Mouse (Mus musculus): ENCODE measurements around the gene Naa25. TPM values are rescaled to one million over a fixed set of nuclear protein-coding genes. Genes with fewer than 3 reads are reported as not detected.

Gene Naa25
- polyA plus RNA-seq, 1 experiment from 2014 or later, result 14.2 TPM

DNA sequence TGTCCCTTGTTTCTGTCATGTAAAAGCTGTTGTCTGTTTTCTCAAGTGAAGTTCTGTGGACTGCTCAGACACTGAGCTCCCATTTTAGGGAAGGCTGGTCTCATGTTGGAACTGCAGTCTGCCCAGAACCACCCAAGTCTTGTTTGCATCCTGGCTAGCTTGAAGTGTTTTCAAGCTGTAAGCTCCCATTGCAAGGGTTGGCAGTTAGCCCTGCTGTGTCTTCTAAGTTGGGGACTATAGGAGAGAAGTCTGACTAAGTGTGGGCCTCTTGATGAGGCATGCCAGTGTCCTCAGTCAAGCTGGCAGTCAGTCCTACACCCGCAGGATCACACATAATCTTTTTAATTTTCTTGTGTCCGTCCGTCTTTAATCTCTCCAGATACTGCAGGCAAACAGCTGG is 31.2 kb downstream of the Naa25 start:
- 90% methylated on average over 3 of the region's 3 CpGs for WGBS
- TF ChIP-seq CTCF (IDR thresholded peaks at IDR 0.05; ENCODE audit: low read depth), result no peak
- H3K4me2 ChIP-seq (replicated peaks; ENCODE audit: low read depth), result no peak overlapping the region

DNA sequence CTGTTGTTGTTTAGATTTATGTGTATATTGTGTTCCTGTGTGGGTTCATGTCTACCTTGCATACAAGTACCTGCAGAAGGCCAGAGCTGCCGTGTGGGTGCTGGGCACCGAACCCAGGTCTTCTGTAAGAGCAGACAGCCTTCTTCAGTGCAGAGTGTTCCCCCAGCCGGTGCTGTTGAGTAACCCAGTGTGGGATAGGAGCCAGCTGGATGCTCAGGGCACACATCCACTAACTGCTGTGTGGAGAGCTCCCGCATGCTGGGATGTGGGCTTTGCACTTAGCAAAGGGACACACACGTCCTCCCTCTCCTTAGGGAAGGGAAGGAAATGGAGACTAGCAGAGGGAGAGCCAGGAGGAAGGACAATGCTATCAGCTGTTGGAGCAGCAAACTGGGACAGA is 40.4 kb downstream of the Naa25 start:
- H3K36me3 ChIP-seq (ENCODE audit: control insufficient read depth, insufficient read depth), result peaks cover 83% of the 10 kb centered on the region

More for the DNA sequence above, 31.2 kb downstream of the Naa25 start:
- H3K4me3 ChIP-seq (ENCODE audit: low read depth, low read length), result no peak overlapping the region
- no peak for ATAC-seq
- H3K36me3 ChIP-seq (ENCODE audit: control insufficient read depth, insufficient read depth), result peaks cover 95% of the 10 kb centered on the region
- H3K9ac ChIP-seq (ENCODE audit: low read depth, low read length), result no peak overlapping the region
- H3K9me3 ChIP-seq (ENCODE audit: control insufficient read depth), result no peaks in the 10 kb centered on the region
- no peaks in the 10 kb centered on the region for H3K4me1 ChIP-seq (replicated peaks; ENCODE audit: control insufficient read depth, insufficient read depth, low read length)
- H3K27me3 ChIP-seq (replicated peaks; ENCODE audit: control insufficient read depth, insufficient read depth, low read length), result no peaks in the 10 kb centered on the region
- H3K27ac ChIP-seq (ENCODE audit: low read depth, low read length), result no peak overlapping the region

DNA sequence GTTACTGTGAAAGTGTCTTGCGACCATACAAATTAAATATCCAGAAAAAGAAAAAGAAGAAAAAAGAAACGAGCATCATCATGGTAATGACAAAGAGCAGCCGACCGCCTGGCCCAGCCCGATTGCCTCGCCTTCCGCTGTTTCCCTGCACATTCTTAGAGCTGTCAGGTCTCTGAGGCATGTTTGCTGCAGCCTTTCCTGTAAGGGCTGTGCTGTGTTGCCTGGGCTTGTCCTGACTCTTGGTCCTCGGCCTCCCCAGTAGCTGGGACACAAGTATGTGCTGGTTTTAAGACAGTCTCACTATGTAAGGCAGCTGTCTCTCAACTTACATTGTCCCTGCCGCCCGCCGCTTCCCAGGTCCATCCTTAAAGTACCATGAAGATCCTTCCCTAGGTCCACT is 41.0 kb downstream of the Naa25 start:
- Histone ChIP-seq H3K4me1 (replicated peaks; ENCODE audit: control insufficient read depth, insufficient read depth, low read length) (no peaks in the 10 kb centered on the region), H3K27ac (ENCODE audit: low read depth, low read length) (peak overlapping the region; percentile 21; the same call in 1 of the 2 replicates), H3K36me3 (ENCODE audit: control insufficient read depth, insufficient read depth) (peaks cover 84% of the 10 kb centered on the region), H3K27me3 (replicated peaks; ENCODE audit: control insufficient read depth, insufficient read depth, low read length) (no peaks in the 10 kb centered on the region), H3K9me3 (ENCODE audit: control insufficient read depth) (no peaks in the 10 kb centered on the region), H3K4me3 (ENCODE audit: low read depth, low read length) (no peak overlapping the region), H3K9ac (ENCODE audit: low read depth, low read length) (no peak overlapping the region), H3K4me2 (replicated peaks; ENCODE audit: low read depth) (no peak overlapping the region)
- WGBS, result 94% methylated on average over 11 of the region's 11 CpGs
- ATAC-seq, result no peak
- TF ChIP-seq CTCF (IDR thresholded peaks at IDR 0.05; ENCODE audit: low read depth), result no peak

More for the DNA sequence above, 40.4 kb downstream of the Naa25 start:
- WGBS, result 79% methylated on average over 5 of the region's 5 CpGs
- peak overlapping the region; percentile 21; the same call in 1 of the 2 replicates for H3K27ac ChIP-seq (ENCODE audit: low read depth, low read length)
- no peak overlapping the region for H3K4me3 ChIP-seq (ENCODE audit: low read depth, low read length)
- no peak for TF ChIP-seq CTCF (IDR thresholded peaks at IDR 0.05; ENCODE audit: low read depth)
- no peak overlapping the region for H3K4me2 ChIP-seq (replicated peaks; ENCODE audit: low read depth)
- H3K9me3 ChIP-seq (ENCODE audit: control insufficient read depth), result no peaks in the 10 kb centered on the region
- H3K4me1 ChIP-seq (replicated peaks; ENCODE audit: control insufficient read depth, insufficient read depth, low read length), result no peaks in the 10 kb centered on the region
- no peaks in the 10 kb centered on the region for H3K27me3 ChIP-seq (replicated peaks; ENCODE audit: control insufficient read depth, insufficient read depth, low read length)
- H3K9ac ChIP-seq (ENCODE audit: low read depth, low read length), result no peak overlapping the region
- ATAC-seq, result no peak

DNA sequence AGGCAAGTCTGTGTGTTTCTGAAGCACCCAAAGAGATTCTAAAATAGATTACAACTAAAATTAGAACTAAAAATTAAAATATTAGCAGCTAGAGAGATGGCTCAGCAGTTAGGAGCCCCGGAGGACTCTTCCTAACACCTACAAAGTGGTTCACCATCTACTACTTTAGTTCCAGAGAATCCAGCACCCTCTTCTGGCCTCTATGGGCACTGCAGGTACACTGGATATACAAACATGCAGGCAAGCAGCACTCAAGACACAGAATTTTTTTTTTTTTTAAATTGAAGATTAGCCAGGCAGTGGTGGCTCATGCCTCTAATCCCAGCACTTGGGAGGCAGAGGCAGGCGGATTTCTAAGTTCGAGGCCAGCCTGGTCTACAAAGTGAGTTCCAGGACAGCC is 45.8 kb downstream of the Naa25 start:
- no peak overlapping the region for H3K9ac ChIP-seq (ENCODE audit: low read depth, low read length)
- no peaks in the 10 kb centered on the region for H3K27me3 ChIP-seq (replicated peaks; ENCODE audit: control insufficient read depth, insufficient read depth, low read length)
- no peak overlapping the region for H3K4me3 ChIP-seq (ENCODE audit: low read depth, low read length)
- peak; percentile 63 for TF ChIP-seq CTCF (IDR thresholded peaks at IDR 0.05; ENCODE audit: low read depth)
- no peak overlapping the region for H3K4me2 ChIP-seq (replicated peaks; ENCODE audit: low read depth)
- 92% methylated on average over 3 of the region's 3 CpGs for WGBS
- H3K27ac ChIP-seq (ENCODE audit: low read depth, low read length), result no peak overlapping the region
- no peaks in the 10 kb centered on the region for H3K4me1 ChIP-seq (replicated peaks; ENCODE audit: control insufficient read depth, insufficient read depth, low read length)
- H3K36me3 ChIP-seq (ENCODE audit: control insufficient read depth, insufficient read depth), result peaks cover 78% of the 10 kb centered on the region
- no peak for ATAC-seq
- H3K9me3 ChIP-seq (ENCODE audit: control insufficient read depth), result no peaks in the 10 kb centered on the region

DNA sequence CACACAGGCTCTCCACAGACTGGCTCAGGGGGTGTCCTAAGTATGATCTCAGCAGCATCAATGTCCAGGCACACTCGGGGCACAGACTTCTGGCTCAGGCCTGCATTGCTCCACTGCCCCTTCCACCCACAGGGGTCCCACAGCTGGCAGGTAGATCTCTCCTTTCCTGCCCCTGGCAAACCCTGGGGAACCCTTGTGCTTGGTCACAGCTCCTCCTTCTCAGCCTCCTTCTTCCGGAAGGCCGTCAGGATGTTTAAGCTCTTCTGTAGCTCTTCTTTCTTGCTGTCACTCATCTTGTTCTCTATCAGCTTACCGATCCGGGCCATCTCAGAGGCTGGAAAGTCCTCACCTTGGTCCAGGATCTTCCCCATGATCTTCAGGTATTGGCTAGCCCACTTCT is 47.1 kb downstream of the Naa25 start:
- Histone ChIP-seq H3K4me2 (replicated peaks; ENCODE audit: low read depth) (no peak overlapping the region), H3K9ac (ENCODE audit: low read depth, low read length) (no peak overlapping the region), H3K36me3 (ENCODE audit: control insufficient read depth, insufficient read depth) (peaks cover 71% of the 10 kb centered on the region), H3K4me1 (replicated peaks; ENCODE audit: control insufficient read depth, insufficient read depth, low read length) (no peaks in the 10 kb centered on the region), H3K4me3 (ENCODE audit: low read depth, low read length) (no peak overlapping the region), H3K27ac (ENCODE audit: low read depth, low read length) (no peak overlapping the region), H3K9me3 (ENCODE audit: control insufficient read depth) (no peaks in the 10 kb centered on the region), H3K27me3 (replicated peaks; ENCODE audit: control insufficient read depth, insufficient read depth, low read length) (no peaks in the 10 kb centered on the region)
- no peak for ATAC-seq
- WGBS, result 94% methylated on average over 5 of the region's 5 CpGs
- no peak for TF ChIP-seq CTCF (IDR thresholded peaks at IDR 0.05; ENCODE audit: low read depth)

DNA sequence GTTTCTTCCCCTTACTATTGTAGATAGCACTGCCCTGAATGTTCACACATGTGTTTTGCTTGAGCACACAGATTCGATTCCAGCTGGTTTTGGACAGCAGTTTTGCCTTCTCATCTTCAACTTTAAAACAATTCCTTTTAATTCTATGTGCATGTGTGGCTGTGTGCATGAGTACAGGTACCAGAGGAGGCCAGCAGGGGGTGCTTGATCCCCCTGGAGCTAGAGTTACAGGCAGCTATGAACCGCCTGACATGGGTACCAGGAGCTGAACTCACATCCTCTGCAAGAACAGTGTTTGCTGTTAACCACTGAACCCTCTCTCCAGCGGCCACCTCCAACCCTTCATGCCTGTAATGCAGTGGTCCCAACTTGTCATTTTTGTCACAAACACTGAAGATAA is 50.7 kb downstream of the Naa25 start:
- WGBS, result 87% methylated on average over 3 of the region's 3 CpGs
- no peak overlapping the region for H3K27ac ChIP-seq (ENCODE audit: low read depth, low read length)
- no peak for ATAC-seq
- no peaks in the 10 kb centered on the region for H3K27me3 ChIP-seq (replicated peaks; ENCODE audit: control insufficient read depth, insufficient read depth, low read length)
- peak; percentile 64 for TF ChIP-seq CTCF (IDR thresholded peaks at IDR 0.05; ENCODE audit: low read depth)
- H3K9ac ChIP-seq (ENCODE audit: low read depth, low read length), result no peak overlapping the region
- no peaks in the 10 kb centered on the region for H3K9me3 ChIP-seq (ENCODE audit: control insufficient read depth)
- no peak overlapping the region for H3K4me3 ChIP-seq (ENCODE audit: low read depth, low read length)
- peaks cover 46% of the 10 kb centered on the region for H3K36me3 ChIP-seq (ENCODE audit: control insufficient read depth, insufficient read depth)
- peaks cover 9% of the 10 kb centered on the region for H3K4me1 ChIP-seq (replicated peaks; ENCODE audit: control insufficient read depth, insufficient read depth, low read length)
- no peak overlapping the region for H3K4me2 ChIP-seq (replicated peaks; ENCODE audit: low read depth)

DNA sequence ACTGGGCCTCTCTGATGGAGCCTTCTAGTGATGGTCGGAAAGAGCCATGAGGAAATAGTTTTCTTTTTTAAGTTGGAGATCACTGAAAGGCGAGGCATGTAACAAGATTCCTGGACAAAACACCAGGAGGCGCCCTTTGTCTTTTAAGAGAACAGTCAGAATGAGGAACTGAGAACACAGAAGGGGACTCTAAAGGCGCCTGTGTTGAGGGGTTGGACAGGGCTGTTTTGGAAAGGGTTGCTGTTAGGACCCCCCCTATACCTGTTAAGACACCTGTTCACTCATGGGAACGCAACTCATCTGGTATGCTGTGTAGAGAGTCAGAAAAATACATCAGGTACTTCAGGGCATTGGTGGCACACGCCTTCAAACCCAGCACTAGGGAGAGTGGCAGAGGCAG is 52.2 kb downstream of the Naa25 start:
- peak; percentile 70 for TF ChIP-seq CTCF (IDR thresholded peaks at IDR 0.05; ENCODE audit: low read depth)
- 53% methylated on average over 6 of the region's 6 CpGs for WGBS
- no peaks in the 10 kb centered on the region for H3K27me3 ChIP-seq (replicated peaks; ENCODE audit: control insufficient read depth, insufficient read depth, low read length)
- H3K27ac ChIP-seq (ENCODE audit: low read depth, low read length), result no peak overlapping the region
- H3K4me1 ChIP-seq (replicated peaks; ENCODE audit: control insufficient read depth, insufficient read depth, low read length), result peaks cover 18% of the 10 kb centered on the region
- ATAC-seq, result no peak
- H3K4me3 ChIP-seq (ENCODE audit: low read depth, low read length), result no peak overlapping the region
- H3K36me3 ChIP-seq (ENCODE audit: control insufficient read depth, insufficient read depth), result peaks cover 32% of the 10 kb centered on the region
- H3K4me2 ChIP-seq (replicated peaks; ENCODE audit: low read depth), result no peak overlapping the region
- H3K9ac ChIP-seq (ENCODE audit: low read depth, low read length), result no peak overlapping the region
- no peaks in the 10 kb centered on the region for H3K9me3 ChIP-seq (ENCODE audit: control insufficient read depth)
